ENCODE assay signal across 16 mouse cellular contexts in the genomic region with DNA sequence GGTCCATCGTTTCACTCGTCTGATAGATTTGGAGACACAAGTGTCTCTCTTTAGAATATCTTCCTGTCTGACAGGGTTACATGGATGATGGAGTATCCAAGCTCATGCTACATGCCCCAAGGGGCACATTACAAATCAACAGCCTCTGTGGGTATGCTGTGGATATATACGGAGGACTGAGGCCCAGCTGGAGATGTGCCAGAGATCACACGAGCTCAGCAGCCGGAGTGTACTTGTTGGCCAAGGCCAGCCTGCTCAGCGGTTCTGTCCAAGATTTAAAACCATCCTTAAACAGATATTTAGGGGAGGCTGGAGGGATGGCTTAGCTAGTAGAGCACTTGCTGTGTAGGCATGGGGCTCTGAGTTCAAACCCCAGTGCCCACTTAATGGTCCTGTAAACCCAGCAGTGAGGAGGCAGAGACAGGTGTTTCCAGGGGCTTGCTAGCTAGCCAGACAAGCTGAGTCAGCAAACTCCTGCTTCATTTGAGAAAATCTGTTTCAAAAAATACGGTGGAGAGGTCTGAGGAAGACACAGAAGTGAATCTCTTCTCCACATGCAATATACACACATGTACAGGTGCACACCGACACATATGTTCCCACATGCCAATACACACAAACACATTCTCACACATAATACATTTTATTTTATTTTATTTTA.
DNase-seq lines count a peak whose midpoint lies in the region; ATAC-seq lines count a peak whose summit lies in the region.
"Had no signal": no experiment of that assay in that cellular context is flagged by ENCODE, and none has a peak within 500 bp of the region (broad histone marks: within the 10 kb centered on the region; RNA-seq: fewer than 3 reads in every experiment).

No protein-coding gene starts in this region.

- no peak overlapping the region for H3K4me2 ChIP-seq in hindbrain, embryonic 12.5 days (replicated peaks)
- no peak overlapping the region for H3K4me2 ChIP-seq in forebrain, embryonic 15.5 days (replicated peaks)
- H3K4me2 ChIP-seq: heart, embryonic 11.5 days; limb, embryonic 15.5 days had no signal

- peak; percentile 45; the same call in 1 of the 2 replicates for ATAC-seq in hindbrain, embryonic 12.5 days (ENCODE audit: low FRiP score)
- no peak for ATAC-seq in forebrain, embryonic 15.5 days (replicated peaks)
- ATAC-seq: activated CD4-positive, CD25-positive, alpha-beta regulatory T cell, adult 4 months had no signal

- H3K4me1 ChIP-seq in hindbrain, embryonic 12.5 days: peaks cover 15% of the 10 kb centered on the region
- peaks cover 14% of the 10 kb centered on the region for H3K4me1 ChIP-seq in hindbrain, embryonic 10.5 days (replicated peaks)
- peaks cover 20% of the 10 kb centered on the region for H3K4me1 ChIP-seq in forebrain, embryonic 15.5 days

- no peaks in the 10 kb centered on the region for H3K9me3 ChIP-seq in hindbrain, embryonic 12.5 days (replicated peaks)
- H3K9me3 ChIP-seq in hindbrain, embryonic 10.5 days: no peaks in the 10 kb centered on the region
- H3K9me3 ChIP-seq in forebrain, embryonic 15.5 days: no peaks in the 10 kb centered on the region
- H3K9me3 ChIP-seq: limb, embryonic 15.5 days had no signal

- WGBS in hindbrain, embryonic 12.5 days: 51% methylated on average over 8 of the region's 8 CpGs
- 60% methylated on average over 8 of the region's 8 CpGs for WGBS in hindbrain, embryonic 10.5 days
- WGBS in forebrain, embryonic 15.5 days: 32% methylated on average over 8 of the region's 8 CpGs

- H3K27ac ChIP-seq in hindbrain, embryonic 12.5 days: no peak overlapping the region
- no peak overlapping the region for H3K27ac ChIP-seq in hindbrain, embryonic 10.5 days
- H3K27ac ChIP-seq in forebrain, embryonic 15.5 days (replicated peaks): peak overlapping the region; percentile 62
- H3K27ac ChIP-seq: limb, embryonic 15.5 days had no signal

- no peaks in the 10 kb centered on the region for H3K27me3 ChIP-seq in hindbrain, embryonic 12.5 days
- peaks cover 9% of the 10 kb centered on the region; the same call in 1 of the 2 replicates for H3K27me3 ChIP-seq in hindbrain, embryonic 10.5 days (ENCODE audit: insufficient read depth, poor library complexity, severe bottlenecking)
- no peaks in the 10 kb centered on the region for H3K27me3 ChIP-seq in forebrain, embryonic 15.5 days
- H3K27me3 ChIP-seq: limb, embryonic 15.5 days had no signal

- H3K9ac ChIP-seq in hindbrain, embryonic 12.5 days: no peak overlapping the region
- H3K9ac ChIP-seq in forebrain, embryonic 15.5 days (replicated peaks): no peak overlapping the region
- H3K9ac ChIP-seq: limb, embryonic 15.5 days had no signal

- H3K36me3 ChIP-seq in hindbrain, embryonic 12.5 days: no peaks in the 10 kb centered on the region
- no peaks in the 10 kb centered on the region for H3K36me3 ChIP-seq in hindbrain, embryonic 10.5 days
- H3K36me3 ChIP-seq in forebrain, embryonic 15.5 days: no peaks in the 10 kb centered on the region
- H3K36me3 ChIP-seq: limb, embryonic 15.5 days had no signal

- DNase-seq in hindbrain, embryonic 10.5 days (ENCODE audit: low spot score): no peak
- DNase-seq in ovary, postnatal 36 days (ENCODE audit: low spot score): peak; percentile 14
- no peak for DNase-seq in ovary, postnatal 10 days (ENCODE audit: low spot score)
- DNase-seq in layer of hippocampus, adult 11-12 months (ENCODE audit: low spot score): no peak
- no peak for DNase-seq in spleen, postnatal 4 days (ENCODE audit: low spot score in 2 of 2)
- DNase-seq: gastrocnemius, postnatal 25 days; heart, postnatal 4 days; kidney, adult 18-20 months; lung, adult 18-20 months; spleen, adult 18-20 months had no signal

- H3K4me3 ChIP-seq in hindbrain, embryonic 12.5 days: no peak overlapping the region
- H3K4me3 ChIP-seq in hindbrain, embryonic 10.5 days: no peak overlapping the region
- H3K4me3 ChIP-seq in forebrain, embryonic 15.5 days: no peak overlapping the region
- H3K4me3 ChIP-seq: limb, embryonic 15.5 days; myocyte had no signal
